Mouse (Mus musculus) inflammation-experienced regulatory T-cells, adult 16 weeks (primary cell): ENCODE measurements around the gene Krt34. TPM values are rescaled to one million over a fixed set of nuclear protein-coding genes. Genes with fewer than 3 reads are reported as not detected.

Experiments used
- polyA plus RNA-seq: library from polyadenylated mRNA; unstranded; fragments of 100-300 nt; shearing (Covaris generic); gene quantifications from one replicate; pipeline ENCODE4 v1.2.1, GENCODE M21; 2017

The Krt34 gene
- polyA plus RNA-seq = not detected

GRCm38 (mm10) chr11:100041454-100041853 lies at the start of gene Krt34:
Gene Krt34, minus strand, starts transcription at chr11:100041554.

GRCm38 (mm10) chr11:100087861-100088260 lies 46.5 kb upstream of the Krt34 start, which contains the start of gene Krt32:
Gene Krt32, minus strand, starts transcription at chr11:100088226.

GRCm38 (mm10) chr11:100050451-100050850 lies 9.1 kb upstream of the Krt34 start, which contains the start of gene Krt31:
Gene Krt31, minus strand, starts transcription at chr11:100050551.

GRCm38 (mm10) chr11:100029768-100030167 lies 11.6 kb downstream of the Krt34 start, which contains the start of gene Krt33b:
Gene Krt33b, minus strand, starts transcription at chr11:100029868.

DNA sequence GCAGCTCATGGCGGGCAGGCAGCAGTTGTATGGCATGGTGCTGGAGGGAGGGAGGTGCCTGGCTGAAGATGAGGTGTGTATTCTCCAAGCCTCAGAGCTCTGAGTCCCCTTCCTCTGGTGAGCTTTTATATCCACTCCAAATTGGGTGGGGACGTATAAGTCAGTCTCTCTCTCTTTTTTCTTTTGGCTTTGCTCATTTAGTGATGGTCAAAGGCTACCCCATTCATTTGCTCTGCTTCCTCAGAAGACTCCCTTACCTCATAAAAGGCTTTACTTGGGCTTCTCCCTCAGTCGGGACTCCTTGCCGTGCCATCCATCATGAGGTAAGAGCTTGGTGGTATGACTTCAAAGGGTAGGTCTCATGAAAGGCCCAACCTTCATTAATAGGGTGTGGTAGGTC lies 25.2 kb downstream of the Krt34 start, which contains the start of gene Krt33a:
Krt33a (minus strand) TSS at position 101 of the 400 bp plus-strand sequence.

DNA sequence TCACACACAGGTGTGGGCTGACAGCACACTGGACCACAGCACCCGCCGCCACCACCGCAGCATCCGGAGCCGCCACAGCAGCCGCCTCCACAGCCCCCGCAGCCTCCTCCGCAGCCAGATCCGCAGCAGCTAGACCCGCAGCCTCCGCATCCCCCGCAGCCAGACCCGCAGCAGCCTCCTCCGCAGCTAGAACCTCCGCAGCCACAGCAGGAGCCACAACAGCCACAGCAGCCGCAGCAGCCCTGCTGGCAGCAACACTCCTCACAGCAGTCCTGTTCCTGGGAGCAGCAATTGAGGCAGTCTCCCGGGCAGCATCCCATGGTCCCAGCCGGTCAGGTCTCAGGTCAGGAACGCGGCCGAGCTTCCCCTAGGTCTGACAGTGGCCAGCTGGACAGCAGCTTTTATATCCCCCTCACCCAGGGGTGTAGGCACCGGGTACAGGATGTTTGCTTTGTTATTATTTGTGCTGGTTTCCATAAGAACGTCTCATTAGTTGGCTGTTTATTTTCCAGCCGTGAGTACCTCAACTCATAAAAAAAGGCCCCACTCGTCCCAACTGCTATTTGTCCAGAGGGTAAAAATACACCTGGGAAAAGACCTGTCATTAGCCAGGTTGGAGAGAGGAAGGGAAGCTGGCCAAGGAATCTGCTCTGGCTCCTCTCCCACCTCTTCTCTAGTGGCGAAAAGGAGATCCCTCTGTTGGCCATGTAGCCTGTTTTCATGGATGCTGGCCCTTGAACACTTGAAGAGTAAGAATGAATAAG lies 47.6 kb downstream of the Krt34 start, which contains the start of gene Krtap17-1:
Krtap17-1 (minus strand) TSS at position 375 of the 764 bp plus-strand sequence.

Other genes with a start within 250 kb of the Krt34 start
- gene Gm11596, start 248.1 kb downstream of the Krt34 start, polyA plus RNA-seq = not detected
- gene Gm11569, start 242.6 kb downstream of the Krt34 start, polyA plus RNA-seq = not detected
- gene Gm11554, start 237.1 kb downstream of the Krt34 start, polyA plus RNA-seq = not detected
- not detected for gene Krtap4-13, start 231.7 kb downstream of the Krt34 start, polyA plus RNA-seq
- gene Gm11564, start 225.9 kb downstream of the Krt34 start, polyA plus RNA-seq = not detected
- not detected for gene 2300003K06Rik, start 203.5 kb downstream of the Krt34 start, polyA plus RNA-seq
- not detected for gene Krtap4-16, start 189.9 kb downstream of the Krt34 start, polyA plus RNA-seq
- not detected for gene Gm11568, start 183.6 kb downstream of the Krt34 start, polyA plus RNA-seq
- not detected for gene Gm11559, start 177.1 kb downstream of the Krt34 start, polyA plus RNA-seq
- not detected for gene Krtap9-1, start 168.2 kb downstream of the Krt34 start, polyA plus RNA-seq
- gene Gm11567, start 162.4 kb downstream of the Krt34 start, polyA plus RNA-seq = not detected
- gene Krtap31-1, start 133.6 kb downstream of the Krt34 start, polyA plus RNA-seq = not detected
- gene Gm11565, start 126.8 kb downstream of the Krt34 start, polyA plus RNA-seq = not detected
- gene Krtap31-2, start 105.3 kb downstream of the Krt34 start, polyA plus RNA-seq = not detected
- gene Krtap9-5, start 93.1 kb downstream of the Krt34 start, polyA plus RNA-seq = not detected
- not detected for gene Krtap29-1, start 62.5 kb downstream of the Krt34 start, polyA plus RNA-seq
- not detected for gene Krtap16-1, start 55.0 kb downstream of the Krt34 start, polyA plus RNA-seq
- gene Krtap17-1, start 47.6 kb downstream of the Krt34 start, polyA plus RNA-seq = not detected
- not detected for gene Krt33a, start 25.3 kb downstream of the Krt34 start, polyA plus RNA-seq
- gene Krt33b, start 11.7 kb downstream of the Krt34 start, polyA plus RNA-seq = not detected
- not detected for gene Krt31, start 9.0 kb upstream of the Krt34 start, polyA plus RNA-seq
- not detected for gene Krt32, start 46.7 kb upstream of the Krt34 start, polyA plus RNA-seq
- not detected for gene Krt35, start 54.7 kb upstream of the Krt34 start, polyA plus RNA-seq
- not detected for gene Krt36, start 64.1 kb upstream of the Krt34 start, polyA plus RNA-seq
- not detected for gene Krt13, start 80.0 kb upstream of the Krt34 start, polyA plus RNA-seq
- not detected for gene Krt15, start 94.4 kb upstream of the Krt34 start, polyA plus RNA-seq
- not detected for gene Krt19, start 107.1 kb upstream of the Krt34 start, polyA plus RNA-seq
- gene Krt9, start 151.7 kb upstream of the Krt34 start, polyA plus RNA-seq = not detected
- not detected for gene Krt14, start 166.0 kb upstream of the Krt34 start, polyA plus RNA-seq
- not detected for gene Krt16, start 207.3 kb upstream of the Krt34 start, polyA plus RNA-seq
- 3.5 TPM for gene Krt17, start 219.5 kb upstream of the Krt34 start, polyA plus RNA-seq
- gene Krt42, start 228.3 kb upstream of the Krt34 start, polyA plus RNA-seq = not detected